Mouse (Mus musculus) cerebellum, adult 11 months (tissue): Measurements from ENCODE around the gene Hoxd9.
A peak's percentile ranks its signal among the peaks of the same experiment; 100 is the strongest.

ENCODE experiments used
- DNase-seq: peaks from one replicate; pipeline ENCODE4 v3.0.0; 2022

Hoxd9 gene

GRCm38 (mm10) chr2:74699053-74699430 lies 1.5 kb downstream of the Hoxd9 start:
- DNase-seq = no peak

- no peak for DNase-seq
Measured at GRCm38 (mm10) chr2:74699664-74700545, 2.4 kb downstream of the Hoxd9 start.

GRCm38 (mm10) chr2:74700546-74701112 lies 3.1 kb downstream of the Hoxd9 start:
- DNase-seq = no peak

- peak; percentile 40 for DNase-seq
Measured at GRCm38 (mm10) chr2:74701949-74702819, 4.7 kb downstream of the Hoxd9 start.

- no peak for DNase-seq
Measured at GRCm38 (mm10) chr2:74702820-74703219, 5.3 kb downstream of the Hoxd9 start.

- no peak for DNase-seq
Measured at GRCm38 (mm10) chr2:74703317-74703716, 5.8 kb downstream of the Hoxd9 start.

- no peak for DNase-seq
Measured at GRCm38 (mm10) chr2:74703720-74704392, 6.3 kb downstream of the Hoxd9 start.

GRCm38 (mm10) chr2:74704393-74704998 lies 7.0 kb downstream of the Hoxd9 start, which contains the start of gene Hoxd8:
Gene Hoxd8 (plus strand): TSS chr2:74704615.
- DNase-seq = no peak

- DNase-seq = no peak
Measured at GRCm38 (mm10) chr2:74704999-74705466, 7.5 kb downstream of the Hoxd9 start.

GRCm38 (mm10) chr2:74705467-74706089 lies 8.1 kb downstream of the Hoxd9 start:
- no peak for DNase-seq

- DNase-seq = no peak
Measured at GRCm38 (mm10) chr2:74706393-74706960, 8.9 kb downstream of the Hoxd9 start.

GRCm38 (mm10) chr2:74707599-74707998 lies 10.1 kb downstream of the Hoxd9 start:
- no peak for DNase-seq

- no peak for DNase-seq
Measured at GRCm38 (mm10) chr2:74708676-74709075, 11.1 kb downstream of the Hoxd9 start.

GRCm38 (mm10) chr2:74709465-74710419 lies 12.2 kb downstream of the Hoxd9 start:
- DNase-seq = no peak

GRCm38 (mm10) chr2:74710929-74711543 lies 13.5 kb downstream of the Hoxd9 start:
- no peak for DNase-seq

GRCm38 (mm10) chr2:74711721-74712621 lies 14.4 kb downstream of the Hoxd9 start, which contains the start of the genes Hoxd3 and Hoxd4:
Gene Hoxd3 (plus strand): TSS chr2:74711927.
Gene Hoxd4 (plus strand): TSS chr2:74711929.
- no peak for DNase-seq

- no peak for DNase-seq
Measured at GRCm38 (mm10) chr2:74713239-74714150, 16.0 kb downstream of the Hoxd9 start.
